Mouse (Mus musculus): Measurements from ENCODE around the gene Hdgfl2. TPM values are rescaled to one million over a fixed set of nuclear protein-coding genes. Genes with fewer than 3 reads are reported as not detected.
A peak's percentile ranks its signal among the peaks of the same experiment; 100 is the strongest.

Hdgfl2 gene
- polyA plus RNA-seq, 1 experiment from 2014 or later = 113 TPM

DNA sequence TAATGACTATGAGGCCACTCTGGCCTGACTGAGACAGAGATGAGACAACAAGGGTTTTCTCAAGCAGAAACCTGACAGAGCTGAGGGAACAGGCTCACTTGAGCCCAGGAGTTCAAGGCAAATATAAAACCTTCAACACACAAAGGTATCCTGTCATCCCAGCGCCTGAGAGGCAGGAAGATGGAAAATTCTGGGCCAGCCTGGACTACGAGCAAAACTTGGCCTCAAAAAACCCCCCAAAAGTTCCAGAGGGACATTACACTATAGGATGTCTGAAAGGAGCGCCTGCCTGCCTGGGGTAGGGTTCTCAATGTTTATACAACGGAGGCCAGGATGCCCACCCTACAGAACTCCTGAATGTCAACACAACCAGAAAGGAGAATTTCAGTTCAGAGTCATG, 44.2 kb upstream of the Hdgfl2 start:
- 94% methylated on average over 4 of the region's 4 CpGs for WGBS
- peak overlapping the region; percentile 69 for H3K4me2 ChIP-seq (ENCODE audit: low read length)

DNA sequence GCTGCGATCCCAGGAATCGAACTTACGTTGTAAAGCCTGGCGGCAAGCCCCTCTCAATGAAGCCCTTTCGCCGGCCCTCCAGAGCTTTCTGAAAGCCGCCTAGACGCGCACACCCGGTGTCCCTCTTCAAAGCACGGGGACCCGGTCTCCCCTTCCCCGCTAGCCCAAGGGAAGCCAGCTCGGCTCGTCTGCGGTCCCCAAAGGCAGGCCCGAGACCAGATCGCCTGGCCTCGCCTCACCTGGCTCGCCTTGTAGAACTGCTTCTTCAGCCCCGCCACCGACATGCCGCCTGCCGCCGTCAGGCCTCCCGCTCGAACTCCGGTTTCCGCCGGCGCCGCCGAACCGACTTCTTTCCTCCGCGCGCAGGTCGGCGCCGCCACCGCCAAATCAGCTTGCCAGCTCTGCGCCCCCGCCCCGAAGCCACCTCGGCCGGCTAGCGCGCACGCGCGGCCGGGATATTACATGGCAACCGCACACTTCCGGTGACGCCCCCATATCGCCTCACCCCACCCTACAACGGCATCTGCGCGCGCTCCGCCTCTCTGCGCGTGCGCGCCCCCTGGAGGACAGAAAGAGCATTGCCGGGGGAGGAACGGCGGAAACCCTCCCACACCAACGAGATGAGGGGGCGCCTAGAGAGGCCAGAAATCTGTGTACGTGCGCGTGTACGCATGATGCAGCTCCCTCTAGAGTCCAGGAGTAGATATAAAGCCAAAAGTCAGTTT, 43.1 kb upstream of the Hdgfl2 start, which contains the start of gene Sh3gl1:
TSS of gene Sh3gl1 (minus strand) at position 460 of the 725 bp plus-strand sequence.
- peaks cover 18% of the 10 kb centered on the region for H3K4me1 ChIP-seq (ENCODE audit: control insufficient read depth, insufficient read depth, low read length)
- peak within 1 kb of the TSS; percentile 80 for H3K9ac ChIP-seq (replicated peaks; ENCODE audit: low read length)
- peak within 1 kb of the TSS; percentile 69 for H3K4me2 ChIP-seq (ENCODE audit: low read length)
- H3K27ac ChIP-seq (replicated peaks; ENCODE audit: low read depth, low read length) = peak within 1 kb of the TSS; percentile 86
- no peaks in the 10 kb centered on the region for H3K9me3 ChIP-seq (ENCODE audit: control insufficient read depth, low read length)
- peak; percentile 100 for DNase-seq
- H3K36me3 ChIP-seq (ENCODE audit: control insufficient read depth, insufficient read depth, low read length) = peaks cover 21% of the 10 kb centered on the region
- H3K4me3 ChIP-seq (replicated peaks; ENCODE audit: low read depth, low read length) = peak within 1 kb of the TSS; percentile 88
- under 1% methylated on average over 74 of the region's 74 CpGs for WGBS
- peak; percentile 91 for ATAC-seq (ENCODE audit: low FRiP score, low TSS enrichment)
- H3K27me3 ChIP-seq (ENCODE audit: control insufficient read depth, insufficient read depth, low read length) = no peaks in the 10 kb centered on the region

More for the DNA sequence above, 44.2 kb upstream of the Hdgfl2 start:
- H3K27ac ChIP-seq (replicated peaks; ENCODE audit: low read depth, low read length) = no peak overlapping the region
- H3K9me3 ChIP-seq (ENCODE audit: control insufficient read depth, low read length) = no peaks in the 10 kb centered on the region
- peak overlapping the region; percentile 80; the same call in 1 of the 2 replicates for H3K9ac ChIP-seq (replicated peaks; ENCODE audit: low read length)
- H3K4me3 ChIP-seq (replicated peaks; ENCODE audit: low read depth, low read length) = peak overlapping the region; percentile 88; the same call in 1 of the 2 replicates
- ATAC-seq (ENCODE audit: low FRiP score, low TSS enrichment) (no peak), DNase-seq (no peak)
- no peaks in the 10 kb centered on the region for H3K27me3 ChIP-seq (ENCODE audit: control insufficient read depth, insufficient read depth, low read length)
- H3K36me3 ChIP-seq (ENCODE audit: control insufficient read depth, insufficient read depth, low read length) = peaks cover 24% of the 10 kb centered on the region
- peaks cover 11% of the 10 kb centered on the region for H3K4me1 ChIP-seq (ENCODE audit: control insufficient read depth, insufficient read depth, low read length)

DNA sequence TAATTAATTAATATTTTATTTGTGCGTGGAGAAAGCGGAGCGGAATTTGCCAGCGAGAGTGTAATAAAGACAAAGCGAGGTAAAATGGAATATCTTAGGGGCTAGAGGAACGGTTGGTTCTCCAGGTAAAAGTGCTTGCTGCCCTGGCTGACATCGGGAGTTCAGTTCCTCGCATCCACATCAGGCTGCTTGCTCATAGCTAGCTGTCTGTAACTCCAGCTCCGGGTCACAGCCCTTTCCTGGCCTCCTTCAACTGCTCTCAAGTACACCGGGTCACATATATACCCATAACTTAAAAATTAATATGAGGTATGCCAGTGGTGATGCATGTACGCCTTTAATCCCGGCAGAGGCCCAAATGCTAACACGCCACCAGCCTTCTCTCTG, 42.5 kb upstream of the Hdgfl2 start:
- Histone ChIP-seq H3K36me3 (ENCODE audit: control insufficient read depth, insufficient read depth, low read length) (peaks cover 21% of the 10 kb centered on the region), H3K4me2 (ENCODE audit: low read length) (peak overlapping the region; percentile 36), H3K9ac (replicated peaks; ENCODE audit: low read length) (peak overlapping the region; percentile 80; the same call in 1 of the 2 replicates), H3K4me1 (ENCODE audit: control insufficient read depth, insufficient read depth, low read length) (peaks cover 18% of the 10 kb centered on the region), H3K27me3 (ENCODE audit: control insufficient read depth, insufficient read depth, low read length) (no peaks in the 10 kb centered on the region), H3K9me3 (ENCODE audit: control insufficient read depth, low read length) (no peaks in the 10 kb centered on the region), H3K27ac (replicated peaks; ENCODE audit: low read depth, low read length) (peak overlapping the region; percentile 2; the same call in 1 of the 2 replicates), H3K4me3 (replicated peaks; ENCODE audit: low read depth, low read length) (peak overlapping the region; percentile 88)
- ATAC-seq (ENCODE audit: low FRiP score, low TSS enrichment) (peak; percentile 16), DNase-seq (no peak)
- WGBS = 34% methylated on average over 13 of the region's 13 CpGs

DNA sequence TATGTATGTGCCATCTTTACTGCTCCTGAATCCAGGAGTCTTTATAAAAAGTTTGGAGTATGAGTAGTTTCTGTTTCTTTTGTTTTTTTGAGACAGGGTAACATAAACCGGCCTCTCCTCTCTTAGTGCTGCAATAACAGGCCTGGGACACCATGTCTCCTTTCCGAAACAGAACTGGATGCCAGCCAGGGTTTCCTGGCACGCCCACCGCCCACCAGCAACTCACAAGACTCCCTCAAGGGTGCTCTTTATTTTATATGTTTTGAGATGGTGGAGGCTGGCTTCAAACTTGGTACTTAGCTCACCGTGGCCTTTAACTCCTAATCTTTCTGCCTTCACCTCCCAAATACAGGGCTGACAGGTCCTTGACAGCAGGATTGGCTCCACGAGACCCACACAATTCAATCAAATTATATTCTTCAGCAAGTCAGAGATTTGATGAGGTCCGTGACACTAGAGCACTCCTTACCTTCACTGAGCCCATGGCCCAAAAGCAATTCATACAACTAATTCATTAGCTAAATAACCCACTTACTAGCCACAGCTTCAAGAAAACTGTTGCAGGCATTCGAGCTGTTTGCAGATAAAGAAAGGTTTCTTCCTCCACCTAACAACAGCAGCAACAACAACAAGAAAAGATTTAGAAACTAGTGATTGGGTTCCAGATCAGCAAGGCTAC, 40.7 kb upstream of the Hdgfl2 start:
- ATAC-seq (ENCODE audit: low FRiP score, low TSS enrichment) (no peak), DNase-seq (no peak)
- no peaks in the 10 kb centered on the region for H3K9me3 ChIP-seq (ENCODE audit: control insufficient read depth, low read length)
- no peak overlapping the region for H3K4me2 ChIP-seq (ENCODE audit: low read length)
- H3K36me3 ChIP-seq (ENCODE audit: control insufficient read depth, insufficient read depth, low read length) = peaks cover 12% of the 10 kb centered on the region
- WGBS = 89% methylated on average over 8 of the region's 8 CpGs
- H3K4me3 ChIP-seq (replicated peaks; ENCODE audit: low read depth, low read length) = no peak overlapping the region
- H3K9ac ChIP-seq (replicated peaks; ENCODE audit: low read length) = no peak overlapping the region
- H3K27me3 ChIP-seq (ENCODE audit: control insufficient read depth, insufficient read depth, low read length) = no peaks in the 10 kb centered on the region
- H3K27ac ChIP-seq (replicated peaks; ENCODE audit: low read depth, low read length) = no peak overlapping the region
- peaks cover 18% of the 10 kb centered on the region for H3K4me1 ChIP-seq (ENCODE audit: control insufficient read depth, insufficient read depth, low read length)

DNA sequence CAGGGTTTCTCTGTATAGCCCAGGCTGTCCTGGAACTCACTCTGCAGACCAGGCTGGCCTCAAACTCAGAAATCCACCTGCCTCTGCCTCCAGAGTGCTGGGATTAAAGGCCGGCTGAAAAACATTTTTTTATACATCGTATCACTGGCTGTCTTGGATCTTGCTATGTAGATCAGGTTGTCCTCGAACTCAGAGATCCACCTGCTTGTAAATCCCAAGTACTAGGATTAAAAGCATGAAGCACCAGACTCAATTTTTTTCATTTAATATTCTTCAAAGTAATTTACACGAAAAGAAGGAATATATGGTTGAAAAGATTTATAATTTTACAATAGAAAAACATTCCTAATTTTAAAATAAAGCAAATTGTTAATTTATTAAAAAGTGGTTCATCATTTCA, 40.1 kb upstream of the Hdgfl2 start:
- H3K27me3 ChIP-seq (ENCODE audit: control insufficient read depth, insufficient read depth, low read length) = no peaks in the 10 kb centered on the region
- no peak overlapping the region for H3K9ac ChIP-seq (replicated peaks; ENCODE audit: low read length)
- H3K36me3 ChIP-seq (ENCODE audit: control insufficient read depth, insufficient read depth, low read length) = peaks cover 8% of the 10 kb centered on the region
- no peak overlapping the region for H3K27ac ChIP-seq (replicated peaks; ENCODE audit: low read depth, low read length)
- peaks cover 18% of the 10 kb centered on the region for H3K4me1 ChIP-seq (ENCODE audit: control insufficient read depth, insufficient read depth, low read length)
- no peaks in the 10 kb centered on the region for H3K9me3 ChIP-seq (ENCODE audit: control insufficient read depth, low read length)
- no peak for ATAC-seq (ENCODE audit: low FRiP score, low TSS enrichment)
- WGBS = 83% methylated on average over 4 of the region's 4 CpGs
- no peak for DNase-seq
- H3K4me3 ChIP-seq (replicated peaks; ENCODE audit: low read depth, low read length) = peak overlapping the region; percentile 77
- H3K4me2 ChIP-seq (ENCODE audit: low read length) = peak overlapping the region; percentile 91

DNA sequence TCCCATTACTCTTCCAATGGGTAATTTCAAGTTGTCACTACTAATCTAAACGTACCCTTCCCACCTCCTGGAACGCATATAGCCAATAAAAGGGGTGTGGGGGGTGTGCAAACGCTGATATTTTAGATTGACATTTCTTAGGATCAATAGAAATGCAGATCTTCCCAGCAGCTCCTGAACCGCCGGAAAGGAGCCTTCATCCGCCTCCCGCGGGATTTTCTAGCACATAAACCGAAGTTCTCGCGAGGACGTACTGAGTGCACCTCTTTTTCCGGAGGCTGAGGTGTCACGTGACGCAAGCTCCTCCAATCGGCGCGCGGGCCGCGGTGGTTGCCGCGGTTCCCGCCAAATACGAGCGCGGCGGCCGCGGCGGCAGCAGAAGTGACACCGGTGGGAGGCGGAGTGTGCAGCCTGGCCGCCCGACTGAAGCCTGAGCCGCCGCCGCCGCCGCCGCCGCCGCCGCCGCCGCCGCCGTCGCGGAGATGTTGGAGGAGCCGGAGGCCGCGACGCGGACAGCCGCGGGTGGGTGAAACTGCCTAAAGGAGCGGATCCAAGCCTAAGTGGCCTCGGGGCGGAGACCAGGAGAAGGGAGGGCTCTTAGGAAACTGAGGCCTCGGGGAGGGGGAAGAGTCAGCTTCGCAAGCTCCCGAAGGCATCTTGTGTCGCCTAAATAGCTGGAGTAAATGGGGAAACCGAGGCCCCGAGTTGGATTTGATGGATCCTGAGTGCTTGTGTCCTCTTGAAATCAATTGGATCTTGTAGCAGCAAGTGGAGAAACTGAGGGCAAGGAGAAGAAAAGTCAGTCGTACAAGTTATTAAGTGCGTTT, 39.2 kb upstream of the Hdgfl2 start, which contains the start of gene Chaf1a:
TSS of gene Chaf1a (plus strand) at position 410 of the 827 bp plus-strand sequence.
- peak within 1 kb of the TSS; percentile 76 for H3K27ac ChIP-seq (replicated peaks; ENCODE audit: low read depth, low read length)
- H3K4me2 ChIP-seq (ENCODE audit: low read length) = peak within 1 kb of the TSS; percentile 91
- WGBS = under 1% methylated on average over 68 of the region's 68 CpGs
- peak within 1 kb of the TSS; percentile 77 for H3K4me3 ChIP-seq (replicated peaks; ENCODE audit: low read depth, low read length)
- ATAC-seq (ENCODE audit: low FRiP score, low TSS enrichment) = peak; percentile 87
- H3K9me3 ChIP-seq (ENCODE audit: control insufficient read depth, low read length) = no peaks in the 10 kb centered on the region
- no peaks in the 10 kb centered on the region for H3K27me3 ChIP-seq (ENCODE audit: control insufficient read depth, insufficient read depth, low read length)
- H3K36me3 ChIP-seq (ENCODE audit: control insufficient read depth, insufficient read depth, low read length) = peaks cover 2% of the 10 kb centered on the region; the same call in 1 of the 2 replicates
- H3K9ac ChIP-seq (replicated peaks; ENCODE audit: low read length) = peak within 1 kb of the TSS; percentile 60
- DNase-seq = peak; percentile 100
- H3K4me1 ChIP-seq (ENCODE audit: control insufficient read depth, insufficient read depth, low read length) = peaks cover 13% of the 10 kb centered on the region

DNA sequence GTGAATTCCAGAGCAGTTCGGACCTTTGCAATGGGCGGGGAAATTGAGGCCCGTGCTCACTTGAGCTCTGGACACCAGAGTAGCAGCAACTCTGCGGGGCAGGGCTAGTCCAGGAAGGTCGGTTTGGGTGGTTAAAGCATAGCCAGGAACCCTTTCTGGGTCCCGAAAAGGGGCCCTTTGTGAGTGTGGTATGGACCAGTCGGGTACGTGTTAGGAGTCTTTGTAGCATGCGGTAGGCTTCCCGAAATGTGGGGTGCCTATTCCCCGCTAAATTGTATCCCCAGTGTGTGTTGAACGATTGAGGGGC, 38.6 kb upstream of the Hdgfl2 start:
- Histone ChIP-seq H3K4me2 (ENCODE audit: low read length) (peak overlapping the region; percentile 91), H3K4me3 (replicated peaks; ENCODE audit: low read depth, low read length) (peak overlapping the region; percentile 77), H3K9me3 (ENCODE audit: control insufficient read depth, low read length) (no peaks in the 10 kb centered on the region), H3K4me1 (ENCODE audit: control insufficient read depth, insufficient read depth, low read length) (peaks cover 8% of the 10 kb centered on the region; the same call in 1 of the 2 replicates), H3K27me3 (ENCODE audit: control insufficient read depth, insufficient read depth, low read length) (no peaks in the 10 kb centered on the region), H3K36me3 (ENCODE audit: control insufficient read depth, insufficient read depth, low read length) (peaks cover 2% of the 10 kb centered on the region; the same call in 1 of the 2 replicates), H3K27ac (replicated peaks; ENCODE audit: low read depth, low read length) (no peak overlapping the region), H3K9ac (replicated peaks; ENCODE audit: low read length) (peak overlapping the region; percentile 60)
- ATAC-seq (ENCODE audit: low FRiP score, low TSS enrichment) (no peak), DNase-seq (no peak)
- WGBS = 3% methylated on average over 12 of the region's 12 CpGs

DNA sequence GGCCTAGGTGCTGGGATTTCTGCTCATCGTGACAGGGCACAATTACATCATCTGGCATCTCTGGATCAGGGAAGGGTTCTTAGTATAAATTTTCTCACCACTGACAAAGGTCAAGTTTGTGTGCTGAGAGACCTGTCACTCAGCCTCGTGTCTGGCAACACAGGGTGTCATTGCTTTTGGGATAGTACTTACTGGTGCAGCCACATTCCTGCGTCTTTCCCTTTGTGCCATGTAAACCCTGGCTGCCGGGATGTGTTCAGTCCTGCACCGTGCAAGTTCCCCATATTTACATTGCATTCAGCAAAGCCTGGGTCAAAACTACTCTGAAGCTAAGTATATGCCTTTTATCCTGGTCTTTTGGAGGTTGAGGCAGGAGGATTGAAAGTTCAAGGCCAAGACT, 28.1 kb upstream of the Hdgfl2 start:
- no peaks in the 10 kb centered on the region for H3K4me1 ChIP-seq (ENCODE audit: control insufficient read depth, insufficient read depth, low read length)
- no peak overlapping the region for H3K4me2 ChIP-seq (ENCODE audit: low read length)
- ATAC-seq (ENCODE audit: low FRiP score, low TSS enrichment) (no peak), DNase-seq (no peak)
- H3K27me3 ChIP-seq (ENCODE audit: control insufficient read depth, insufficient read depth, low read length) = no peaks in the 10 kb centered on the region
- 92% methylated on average over 5 of the region's 5 CpGs for WGBS
- H3K27ac ChIP-seq (replicated peaks; ENCODE audit: low read depth, low read length) = no peak overlapping the region
- H3K9ac ChIP-seq (replicated peaks; ENCODE audit: low read length) = no peak overlapping the region
- H3K9me3 ChIP-seq (ENCODE audit: control insufficient read depth, low read length) = no peaks in the 10 kb centered on the region
- H3K4me3 ChIP-seq (replicated peaks; ENCODE audit: low read depth, low read length) = no peak overlapping the region
- peaks cover 15% of the 10 kb centered on the region for H3K36me3 ChIP-seq (ENCODE audit: control insufficient read depth, insufficient read depth, low read length)
